Mouse (Mus musculus): ENCODE measurements around the gene Actl6b. TPM values are rescaled to one million over a fixed set of nuclear protein-coding genes. Genes with fewer than 3 reads are reported as not detected.
A peak's percentile ranks its signal among the peaks of the same experiment; 100 is the strongest.

The Actl6b gene
- total RNA-seq (2014; fragmentation: Nextera tagmentation) (not detected in 2 replicates), total RNA-seq (2017) (not detected in 2 replicates)

DNA sequence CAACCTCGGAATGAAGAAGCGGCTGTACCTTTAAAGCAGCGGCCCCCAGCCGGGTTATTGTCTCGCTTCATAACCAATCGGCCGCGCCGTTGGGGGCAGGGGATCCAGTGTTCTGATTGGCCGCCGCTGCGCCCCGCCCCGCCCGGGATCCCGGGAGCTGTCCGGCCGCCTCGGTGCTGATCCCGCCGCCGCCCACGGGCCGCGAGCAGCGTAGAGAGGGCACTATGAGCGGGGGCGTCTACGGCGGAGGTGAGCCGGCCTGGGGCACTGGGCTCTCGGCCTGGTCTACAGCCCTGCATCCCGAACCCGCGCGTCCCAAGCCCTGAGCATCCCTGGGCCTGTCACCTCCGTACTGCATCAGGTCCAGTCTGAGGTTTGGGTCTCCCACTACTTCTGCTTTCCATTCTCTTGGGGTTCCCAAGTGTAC is at the start of gene Actl6b:
TSS of gene Actl6b (plus strand) at position 107 of the 427 bp plus-strand sequence.
- ATAC-seq (replicated peaks; ENCODE audit: low FRiP score, low TSS enrichment, poor library complexity, severe bottlenecking), result peak; percentile 78

DNA sequence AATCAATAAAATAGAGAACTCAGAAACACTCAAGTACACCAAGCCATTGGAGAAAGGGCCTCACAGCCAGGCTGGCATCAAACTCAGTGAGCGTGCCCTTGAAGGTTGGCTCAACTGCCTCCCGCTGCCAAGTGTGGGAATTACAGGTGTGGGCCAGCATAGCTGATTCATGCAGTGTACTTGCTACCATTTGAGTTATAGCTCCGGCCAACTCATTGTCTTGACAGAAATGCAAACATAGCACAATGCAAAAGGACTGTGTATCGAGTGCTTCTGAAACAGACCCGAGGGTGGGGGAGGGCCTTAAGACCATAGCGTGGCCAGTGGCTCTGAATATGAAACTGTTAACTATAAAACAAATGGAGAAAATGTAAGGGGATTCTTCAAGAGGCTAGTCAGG is 49.3 kb upstream of the Actl6b start:
- ATAC-seq (replicated peaks; ENCODE audit: low FRiP score, low TSS enrichment, poor library complexity, severe bottlenecking), result no peak

DNA sequence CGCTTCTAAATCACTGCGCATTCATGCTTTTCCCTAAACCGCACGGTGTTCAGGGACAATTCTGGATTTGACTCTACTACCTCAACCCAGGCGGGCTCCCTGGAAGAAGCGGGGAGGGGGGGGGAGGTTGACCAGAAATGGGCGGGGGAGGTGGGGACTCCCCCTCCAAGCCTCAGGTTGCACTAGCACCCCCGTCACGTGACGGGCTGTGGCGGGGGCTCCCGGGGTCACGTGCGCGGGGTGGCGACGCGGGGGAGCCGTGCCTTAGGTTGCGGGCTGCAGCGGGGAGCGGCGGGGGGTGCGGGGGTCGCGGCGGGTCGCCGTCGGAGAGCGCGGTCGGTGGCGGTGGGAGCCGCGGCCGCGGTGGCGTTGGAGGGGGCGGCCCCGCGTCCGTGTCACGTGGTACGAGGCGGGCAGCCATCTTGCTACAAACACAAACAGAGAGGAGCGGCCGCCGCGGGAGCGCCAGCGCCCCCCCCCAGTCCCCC is 43.3 kb upstream of the Actl6b start:
- peak; percentile 46; the same call in 1 of the 2 replicates for ATAC-seq (replicated peaks; ENCODE audit: low FRiP score, low TSS enrichment, poor library complexity, severe bottlenecking)

DNA sequence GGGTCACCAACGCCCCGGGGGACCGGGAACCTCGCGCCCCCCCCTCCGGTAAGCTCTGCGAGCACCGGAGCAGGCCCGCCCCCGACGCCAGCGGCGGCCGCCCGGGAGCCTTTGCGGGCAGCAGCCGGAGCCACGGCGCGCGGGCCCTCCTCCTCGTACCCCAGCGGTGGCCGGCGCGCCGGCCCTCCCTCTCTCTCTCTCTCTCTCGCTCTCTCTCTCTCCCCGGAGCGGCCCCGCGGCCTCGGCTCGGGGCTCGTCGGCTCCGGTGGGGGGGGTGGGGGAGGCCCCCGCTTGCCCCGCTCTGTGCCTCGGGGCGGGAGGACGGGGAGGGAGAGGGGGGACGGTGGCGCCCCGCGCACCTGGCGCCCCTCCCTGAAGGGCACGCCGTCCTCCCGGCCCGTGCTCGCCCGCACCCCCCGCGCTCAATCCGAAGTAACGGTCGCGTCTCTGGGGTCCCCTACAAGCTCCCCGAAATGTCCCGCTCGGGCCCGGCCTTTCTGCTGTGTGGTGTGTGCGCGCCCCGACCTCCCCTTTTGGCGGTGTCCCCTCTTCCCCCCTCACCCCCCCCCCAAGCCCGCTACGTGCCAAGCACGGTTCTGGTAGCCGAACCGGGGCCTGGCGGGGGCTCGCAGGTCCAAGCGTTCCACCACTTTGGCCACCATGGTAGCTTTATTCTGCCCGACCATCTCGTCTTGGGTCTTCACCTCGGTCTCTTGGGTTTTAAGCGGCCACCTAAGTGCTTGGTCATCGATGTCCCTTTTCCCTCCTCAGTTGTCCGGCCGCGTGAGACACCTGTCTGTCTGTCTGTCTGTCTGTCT is 42.5 kb upstream of the Actl6b start:
- no peak for ATAC-seq (replicated peaks; ENCODE audit: low FRiP score, low TSS enrichment, poor library complexity, severe bottlenecking)

DNA sequence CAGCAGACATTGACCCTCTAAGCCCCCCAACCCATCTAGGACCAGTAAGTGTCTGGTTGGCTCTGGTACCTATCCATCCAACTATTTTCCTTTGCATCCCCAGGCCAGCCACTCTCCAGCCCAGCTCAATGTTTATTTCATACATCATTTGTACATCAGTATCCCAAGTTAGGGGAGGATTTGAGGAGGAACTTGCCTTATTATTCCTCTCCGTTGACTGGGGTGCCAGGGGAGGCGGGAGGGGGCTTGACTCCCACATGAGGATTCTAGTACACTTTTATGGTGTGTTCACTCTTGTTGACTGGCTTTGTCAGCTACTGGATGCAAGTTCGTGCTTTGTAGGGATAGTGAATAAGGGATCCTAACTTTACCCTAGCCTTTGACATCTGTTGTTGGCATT is 41.6 kb upstream of the Actl6b start:
- ATAC-seq (replicated peaks; ENCODE audit: low FRiP score, low TSS enrichment, poor library complexity, severe bottlenecking), result no peak

DNA sequence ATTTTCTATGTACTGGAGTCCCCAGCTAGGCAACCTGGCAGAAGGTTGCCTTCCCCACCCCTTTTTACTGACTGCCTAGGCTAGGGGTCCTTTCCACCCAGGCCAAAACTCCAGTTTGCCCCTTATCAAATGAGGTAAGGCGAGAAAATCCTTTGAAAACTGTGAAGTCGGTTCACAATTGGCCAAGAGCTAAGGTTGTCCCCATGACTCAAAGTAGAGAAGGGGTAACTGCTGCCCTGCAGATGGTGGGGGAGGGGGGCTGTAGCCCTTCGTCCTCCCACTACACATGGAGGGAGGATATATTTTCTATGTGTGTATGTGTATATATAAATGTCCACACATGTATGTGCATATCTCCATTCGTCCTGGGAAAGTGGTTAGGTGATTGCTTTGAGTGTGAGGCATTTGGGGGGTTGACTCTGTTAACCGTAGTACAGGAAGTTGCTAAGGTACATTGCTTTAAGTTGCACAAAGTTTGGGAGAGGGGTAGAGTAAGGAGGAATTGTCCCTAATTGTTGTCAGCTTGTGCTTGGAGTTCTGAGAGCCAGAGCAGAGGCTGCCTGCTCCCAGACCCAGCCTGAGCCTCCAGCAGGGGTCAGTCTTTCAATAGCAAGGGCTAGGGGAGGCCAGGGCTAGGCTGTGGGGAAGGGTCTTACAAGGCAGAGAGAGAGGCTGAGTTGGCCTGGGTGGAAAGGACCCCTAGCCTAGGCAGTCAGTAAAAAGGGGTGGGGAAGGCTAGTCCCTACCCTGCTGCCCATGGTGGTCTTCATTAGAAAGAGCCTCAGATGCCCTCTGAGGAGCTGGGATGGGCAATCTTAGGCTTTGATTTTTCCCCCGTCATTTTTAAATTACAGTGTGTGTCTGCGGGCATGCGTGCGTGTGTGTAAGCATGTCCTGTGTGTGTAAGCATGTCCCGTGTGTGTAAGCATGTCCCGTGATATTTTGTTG is 40.2 kb upstream of the Actl6b start:
- ATAC-seq (replicated peaks; ENCODE audit: low FRiP score, low TSS enrichment, poor library complexity, severe bottlenecking), result no peak

DNA sequence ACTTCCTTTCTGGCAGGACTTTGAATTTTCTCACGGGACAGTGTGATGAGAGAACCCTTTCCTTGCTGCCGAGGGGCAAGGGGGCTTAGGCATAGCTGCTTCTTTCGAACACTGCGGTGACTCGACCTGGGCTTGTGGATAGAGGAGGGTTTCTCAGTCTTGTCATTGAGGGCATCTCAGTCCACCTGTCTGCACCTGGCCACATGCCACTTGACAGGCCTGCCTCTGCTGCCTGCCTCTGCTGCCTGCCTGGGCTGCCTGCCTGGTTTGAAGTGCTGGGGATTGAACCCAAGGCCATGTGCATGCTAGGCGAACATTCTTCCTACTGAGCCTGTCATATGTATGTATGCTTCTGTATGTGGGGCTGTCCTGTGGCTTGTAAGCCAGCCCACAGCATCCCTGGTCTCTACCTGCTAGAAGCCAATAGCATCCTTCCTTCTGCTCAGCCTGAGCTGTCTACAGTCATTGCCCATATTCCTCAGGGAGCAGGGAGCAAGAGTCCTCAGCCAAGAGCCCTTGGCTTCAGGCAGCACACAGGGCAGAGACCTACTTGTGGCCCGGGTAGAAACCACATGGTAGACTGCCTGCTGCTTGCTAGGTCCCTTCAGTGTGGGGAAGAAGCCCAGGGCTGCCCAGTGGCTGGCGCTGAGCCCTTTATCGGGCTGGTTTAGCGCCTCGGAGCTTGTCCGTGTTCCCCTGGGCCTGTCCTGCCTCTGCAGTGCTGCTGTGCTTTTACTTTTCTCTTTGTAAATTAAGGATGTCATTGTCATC is 39.2 kb upstream of the Actl6b start:
- ATAC-seq (replicated peaks; ENCODE audit: low FRiP score, low TSS enrichment, poor library complexity, severe bottlenecking), result no peak

DNA sequence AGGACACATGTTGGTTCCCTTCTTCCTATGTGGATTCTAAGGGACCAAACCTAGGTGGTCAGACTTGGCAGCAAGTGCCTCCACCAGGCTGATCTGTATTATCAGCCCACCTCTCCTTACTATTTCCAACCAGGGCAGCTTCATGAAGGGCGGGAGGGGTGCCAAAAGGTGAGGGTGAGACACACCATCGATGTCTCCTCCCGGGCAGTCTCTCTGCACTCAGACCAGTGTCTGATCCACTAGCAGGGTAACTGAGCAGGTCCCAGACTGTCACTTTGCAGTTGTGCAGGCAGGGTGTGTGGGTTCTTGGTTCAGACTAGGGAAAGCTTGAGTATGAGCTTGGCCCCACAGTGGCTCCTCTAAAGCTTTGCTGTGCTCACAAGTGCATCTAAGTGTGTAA is 38.5 kb upstream of the Actl6b start:
- no peak for ATAC-seq (replicated peaks; ENCODE audit: low FRiP score, low TSS enrichment, poor library complexity, severe bottlenecking)

DNA sequence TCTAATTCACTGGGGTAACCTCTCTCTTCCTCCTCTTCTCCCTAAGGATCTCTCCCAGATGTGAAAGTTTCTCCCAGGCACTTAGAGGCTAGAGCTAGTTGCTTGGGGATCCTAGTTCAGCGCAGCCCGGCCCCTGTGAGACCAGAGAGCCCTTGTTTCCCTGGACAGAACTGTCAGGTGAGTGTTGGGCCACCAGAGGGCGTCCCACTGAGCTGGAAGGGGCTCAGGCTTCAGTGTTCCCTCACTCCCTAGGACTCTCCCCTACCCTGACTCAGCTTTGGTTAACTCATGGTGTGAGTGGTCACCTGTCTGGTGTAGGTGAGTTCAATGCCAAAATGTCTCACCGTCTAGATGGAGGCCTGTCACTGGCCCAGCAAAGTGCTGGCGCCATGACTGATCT is 34.9 kb upstream of the Actl6b start, which contains the start of gene Gigyf1:
TSS of gene Gigyf1 (plus strand) at position 113 of the 400 bp plus-strand sequence.
- ATAC-seq (replicated peaks; ENCODE audit: low FRiP score, low TSS enrichment, poor library complexity, severe bottlenecking), result peak; percentile 27; the same call in 1 of the 2 replicates

DNA sequence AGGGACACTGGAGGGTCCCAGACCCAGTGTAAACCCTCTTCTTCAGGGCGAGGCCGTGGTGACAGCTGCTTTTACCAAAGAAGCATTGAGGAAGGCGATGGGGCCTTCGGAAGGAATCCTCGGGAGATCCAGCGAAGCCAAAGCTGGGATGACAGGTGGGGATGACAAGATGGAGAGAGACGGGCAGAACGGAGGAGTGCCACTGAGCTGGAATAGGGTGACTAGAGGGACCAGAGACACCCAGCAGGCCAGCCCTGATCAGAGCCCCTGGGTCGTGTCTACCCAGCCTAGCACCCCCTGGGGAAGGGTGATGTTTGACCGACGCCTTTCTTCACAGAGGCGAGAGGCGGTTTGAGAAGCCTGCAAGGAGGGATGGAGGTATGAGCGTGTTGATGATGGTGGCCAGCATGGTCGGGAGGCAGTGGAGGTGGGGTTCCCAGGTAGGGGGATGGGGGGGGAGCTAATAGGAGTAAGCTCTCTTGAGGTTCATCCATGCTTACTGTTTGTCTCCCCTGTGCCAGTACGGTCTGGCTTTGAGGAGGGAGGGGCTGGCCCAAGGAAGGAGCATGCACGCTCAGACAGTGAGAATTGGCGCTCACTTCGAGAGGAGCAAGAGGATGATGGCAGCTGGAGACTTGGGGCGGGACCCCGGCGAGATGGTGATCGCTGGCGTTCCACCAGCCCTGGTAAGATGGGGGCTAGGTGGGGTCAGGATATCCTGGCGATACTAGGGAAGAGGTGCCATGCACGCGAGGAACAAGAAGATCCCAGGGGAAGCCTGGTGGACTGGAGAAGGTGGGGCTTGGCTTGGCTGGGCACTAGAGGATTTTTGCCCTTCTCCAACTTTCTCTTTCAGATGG is 33.4 kb upstream of the Actl6b start:
- ATAC-seq (replicated peaks; ENCODE audit: low FRiP score, low TSS enrichment, poor library complexity, severe bottlenecking), result no peak

DNA sequence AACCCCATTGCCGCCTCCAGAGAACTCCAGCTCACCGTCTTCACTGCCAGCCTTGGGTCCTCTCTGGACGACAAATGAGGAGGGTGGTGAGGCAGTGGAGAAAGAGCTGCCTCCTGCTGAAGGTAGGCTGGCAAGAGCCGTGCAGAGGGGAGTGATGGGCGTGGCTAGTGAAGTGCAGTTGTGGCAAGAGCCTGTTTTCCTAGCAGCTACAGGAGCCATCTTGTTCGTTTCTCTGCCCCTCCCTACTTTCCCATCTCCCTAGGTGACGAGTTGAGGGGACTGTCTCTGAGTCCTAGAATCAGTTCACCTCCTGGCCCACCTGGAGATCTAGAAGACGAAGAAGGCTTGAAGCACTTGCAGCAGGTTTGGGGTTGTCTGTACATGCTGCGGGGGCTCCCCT is 31.5 kb upstream of the Actl6b start:
- no peak for ATAC-seq (replicated peaks; ENCODE audit: low FRiP score, low TSS enrichment, poor library complexity, severe bottlenecking)

DNA sequence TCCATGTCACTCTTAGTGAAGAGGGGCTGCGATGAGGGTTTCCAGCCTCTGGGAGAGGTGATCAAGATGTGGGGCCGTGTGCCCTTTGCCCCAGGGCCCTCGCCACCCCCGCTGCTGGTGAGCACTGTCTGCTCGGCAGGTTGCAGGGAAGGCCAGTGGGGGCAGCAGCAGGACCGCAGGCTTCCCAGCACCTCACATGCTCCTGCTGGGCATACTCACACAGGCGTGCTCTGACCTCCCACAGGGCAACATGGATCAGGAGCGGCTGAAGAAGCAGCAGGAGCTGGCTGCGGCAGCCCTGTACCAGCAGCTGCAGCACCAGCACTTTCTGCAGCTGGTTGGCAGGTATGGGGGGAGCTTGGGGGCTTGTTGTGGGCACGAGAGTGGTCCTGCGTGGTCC is 30.6 kb upstream of the Actl6b start:
- no peak for ATAC-seq (replicated peaks; ENCODE audit: low FRiP score, low TSS enrichment, poor library complexity, severe bottlenecking)

DNA sequence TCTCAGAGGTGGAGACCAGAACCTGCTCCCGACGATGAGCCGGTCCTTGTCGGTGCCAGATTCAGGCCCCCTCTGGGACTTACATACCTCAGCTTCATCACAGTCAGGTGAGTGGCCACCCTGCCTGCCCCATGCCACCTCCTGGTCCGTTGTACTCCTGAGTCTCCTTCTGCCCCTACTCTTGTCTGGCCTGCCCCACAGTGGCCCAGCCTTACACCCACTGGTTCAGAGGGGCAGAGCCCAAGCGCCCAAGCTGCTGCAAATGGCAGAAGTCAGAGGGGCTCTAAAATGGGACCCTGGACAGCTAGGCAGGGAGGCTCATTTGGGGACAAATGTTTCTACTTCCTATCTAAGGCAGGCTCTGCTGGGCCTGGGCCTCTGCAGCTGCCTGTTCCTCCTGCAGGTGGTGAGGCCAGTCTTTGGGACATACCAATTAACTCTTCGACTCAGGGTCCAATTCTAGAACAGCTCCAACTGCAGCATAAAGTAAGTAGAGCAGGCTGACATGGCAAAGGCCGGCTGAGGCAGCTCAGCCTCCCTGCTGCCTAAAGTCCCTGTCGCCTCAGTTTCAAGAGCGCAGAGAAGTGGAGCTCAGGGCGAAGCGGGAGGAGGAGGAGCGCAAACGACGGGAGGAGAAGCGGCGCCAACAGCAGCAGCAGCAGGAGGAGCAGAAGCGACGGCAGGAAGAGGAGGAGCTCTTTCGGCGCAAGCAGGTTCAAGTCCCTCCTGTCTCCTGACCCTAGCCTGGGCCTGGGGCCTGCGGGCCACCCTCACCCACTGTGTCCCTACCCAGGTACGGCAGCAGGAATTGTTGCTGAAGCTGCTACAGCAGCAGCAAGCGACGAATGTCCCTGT is 29.7 kb upstream of the Actl6b start:
- no peak for ATAC-seq (replicated peaks; ENCODE audit: low FRiP score, low TSS enrichment, poor library complexity, severe bottlenecking)

DNA sequence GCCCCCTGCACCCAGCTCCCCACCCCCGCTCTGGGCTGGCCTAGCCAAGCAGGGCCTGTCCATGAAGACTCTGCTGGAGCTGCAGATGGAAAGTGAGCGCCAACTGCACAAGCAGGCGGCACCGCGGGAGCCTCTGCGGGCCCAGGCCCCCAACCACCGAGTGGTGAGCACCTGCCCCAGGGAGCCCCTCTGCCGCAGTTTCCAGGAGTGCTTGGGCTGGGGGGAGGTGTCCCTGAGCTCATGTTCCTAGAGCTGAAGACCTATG is 29.1 kb upstream of the Actl6b start:
- ATAC-seq (replicated peaks; ENCODE audit: low FRiP score, low TSS enrichment, poor library complexity, severe bottlenecking), result no peak

DNA sequence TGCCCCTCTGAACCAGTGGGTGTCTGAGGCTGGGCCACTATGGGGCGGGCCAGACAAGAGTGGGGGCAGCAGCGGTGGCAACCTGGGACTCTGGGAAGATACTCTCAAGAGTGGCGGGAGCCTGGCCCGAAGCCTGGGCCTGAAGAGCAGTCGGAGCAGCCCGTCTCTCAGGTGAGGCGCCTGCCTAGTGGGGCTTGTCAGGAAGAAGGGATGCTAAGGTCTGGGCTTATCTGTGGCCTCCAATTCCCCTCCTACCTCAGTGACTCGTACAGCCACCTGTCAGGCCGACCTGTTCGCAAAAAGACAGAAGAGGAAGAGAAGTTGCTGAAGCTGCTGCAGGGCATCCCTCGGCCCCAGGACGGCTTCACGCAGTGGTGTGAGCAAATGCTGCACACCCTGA is 28.6 kb upstream of the Actl6b start:
- ATAC-seq (replicated peaks; ENCODE audit: low FRiP score, low TSS enrichment, poor library complexity, severe bottlenecking), result no peak

DNA sequence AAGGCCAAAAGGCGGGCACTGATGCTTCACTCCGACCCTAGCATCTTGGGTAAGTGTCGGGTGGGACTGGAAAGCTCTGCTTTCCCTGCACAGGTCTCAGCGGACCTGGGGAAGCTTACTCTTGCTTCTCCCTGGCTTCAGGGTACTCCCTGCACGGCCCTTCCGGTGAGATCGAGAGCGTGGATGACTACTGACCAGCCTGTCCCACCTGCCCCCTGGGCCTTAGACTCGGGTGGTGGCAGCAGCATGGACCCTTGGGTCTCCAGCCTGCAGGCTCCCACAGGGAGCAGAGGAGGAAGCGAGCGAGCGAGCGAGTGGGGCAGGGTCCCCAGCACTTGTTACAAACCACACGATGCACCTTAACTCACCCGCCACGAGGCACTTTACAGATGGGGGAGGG is 27.8 kb upstream of the Actl6b start:
- no peak for ATAC-seq (replicated peaks; ENCODE audit: low FRiP score, low TSS enrichment, poor library complexity, severe bottlenecking)

DNA sequence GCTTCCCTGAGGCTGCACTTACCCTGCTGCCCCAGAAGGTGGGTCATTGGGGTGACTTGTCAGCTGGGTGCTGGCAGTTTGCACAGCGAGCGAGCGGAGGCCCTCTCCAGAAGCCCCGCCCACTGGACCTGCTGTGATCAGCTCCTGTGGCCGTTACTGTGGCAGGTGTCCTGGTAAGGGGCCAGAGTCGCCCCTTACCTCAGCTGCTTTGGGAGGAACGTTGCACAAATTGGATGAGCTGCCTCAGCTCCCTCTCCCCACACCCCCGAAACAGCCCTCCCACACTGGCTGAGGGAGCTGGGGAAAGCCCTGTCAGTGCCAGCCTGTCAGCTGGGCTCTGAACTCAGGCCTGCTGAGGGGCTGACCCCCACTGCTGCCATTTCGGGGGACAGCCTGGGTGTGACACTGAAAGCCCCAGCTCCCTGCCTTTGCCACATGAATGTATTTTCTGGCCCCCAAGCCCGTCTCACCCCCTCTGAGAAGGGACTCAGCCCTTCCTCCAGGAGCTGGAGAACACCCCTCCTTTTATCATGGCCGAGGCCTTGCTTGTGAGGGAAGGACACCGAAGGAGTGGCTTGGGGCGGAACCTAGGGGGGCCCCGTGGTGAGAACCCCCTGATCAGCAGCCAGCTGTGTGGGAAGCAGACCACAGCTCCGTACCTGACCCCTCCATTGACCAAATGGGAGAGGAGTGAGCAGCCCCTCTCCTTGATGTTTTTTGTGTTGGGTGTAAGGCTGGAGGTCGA is 27.0 kb upstream of the Actl6b start:
- peak; percentile 57 for ATAC-seq (replicated peaks; ENCODE audit: low FRiP score, low TSS enrichment, poor library complexity, severe bottlenecking)

Measured in megakaryocyte-erythroid progenitor cell, adult 5-6 weeks (primary cell).